Mouse (Mus musculus) heart, postnatal 36 days (tissue): ENCODE results near the gene Tmem179. TPM values are rescaled to one million over a fixed set of nuclear protein-coding genes. Genes with fewer than 3 reads are reported as not detected.

Experiments used
- DNase-seq, 2 experiments: peaks; one replicate each; pipeline ENCODE4 v3.0.0; 2021 to 2022
- intact Hi-C: fragments of 180-260 bp; cut with DNase I; formaldehyde crosslinking; loops from one replicate; pipeline ENCODE4 v1.15.1; 2025
- total RNA-seq, 2 experiments: library from RNA; stranded (reverse); gene quantifications; 2 replicates each; pipeline ENCODE4 v1.2.3; 2021

Gene Tmem179
- total RNA-seq, 2 experiments from 2014 or later = not detected

DNA sequence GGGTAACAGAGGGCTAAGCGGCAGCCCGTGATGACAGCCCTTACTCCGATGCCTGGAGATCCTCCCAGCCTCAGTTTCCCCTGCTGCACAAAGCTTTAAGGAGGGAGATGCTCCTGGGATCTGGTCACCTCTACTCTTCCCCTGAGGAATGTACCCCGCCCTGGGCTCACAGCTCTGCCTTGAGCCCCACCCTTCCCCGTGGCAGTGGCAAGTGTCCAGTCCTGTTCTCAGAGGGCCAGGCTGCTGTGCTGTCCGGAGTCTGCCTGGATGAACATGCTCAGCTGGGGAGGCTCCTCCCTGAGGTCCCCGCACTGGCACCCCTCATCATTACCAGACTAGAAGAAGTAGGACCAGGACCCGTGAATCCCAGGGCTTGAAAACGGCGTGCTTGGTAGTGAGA, 49.2 kb downstream of the Tmem179 start:
- intact Hi-C loops = no loop called here
- no peak for DNase-seq

DNA sequence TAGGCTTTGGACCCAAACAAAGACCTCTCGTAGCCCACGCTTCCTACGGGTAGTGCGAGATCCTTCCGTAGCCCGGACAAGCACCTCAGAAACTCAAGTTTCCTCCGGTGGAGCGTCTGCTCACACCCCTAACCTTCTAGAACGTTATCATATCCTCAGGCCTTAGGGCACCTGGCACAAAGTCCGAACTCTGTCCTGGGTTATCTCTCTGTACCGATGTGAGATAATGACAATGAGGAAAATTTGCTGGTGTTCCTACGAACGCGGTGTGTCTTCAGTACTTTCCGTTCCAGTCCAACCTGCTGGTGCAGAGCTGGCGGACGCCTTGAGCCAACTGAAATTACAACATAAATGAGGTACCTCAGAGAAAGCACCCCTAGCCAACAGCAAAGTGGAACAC, 50.6 kb downstream of the Tmem179 start:
- intact Hi-C loops = no loop called here
- no peak for DNase-seq

DNA sequence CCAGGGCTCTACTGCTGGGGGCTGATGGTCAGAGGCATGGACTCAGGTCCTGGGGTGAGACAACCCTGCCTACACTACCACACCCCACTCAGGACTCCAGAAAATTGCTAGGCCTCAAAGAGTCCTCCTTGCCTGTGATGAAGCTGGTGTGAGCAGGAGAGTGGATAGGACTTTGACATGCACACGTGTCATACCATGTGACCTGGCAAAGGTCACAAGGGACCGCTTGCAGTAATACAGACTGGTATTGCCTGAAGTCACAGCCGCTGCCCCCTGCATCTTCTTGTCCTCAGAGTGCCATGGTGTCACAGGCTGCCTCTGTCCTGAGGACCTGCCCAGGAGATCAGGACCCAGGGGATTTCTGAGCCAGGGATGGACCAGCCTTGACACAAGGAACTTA, 52.0 kb downstream of the Tmem179 start:
- intact Hi-C loops = no loop called here
- DNase-seq = no peak

DNA sequence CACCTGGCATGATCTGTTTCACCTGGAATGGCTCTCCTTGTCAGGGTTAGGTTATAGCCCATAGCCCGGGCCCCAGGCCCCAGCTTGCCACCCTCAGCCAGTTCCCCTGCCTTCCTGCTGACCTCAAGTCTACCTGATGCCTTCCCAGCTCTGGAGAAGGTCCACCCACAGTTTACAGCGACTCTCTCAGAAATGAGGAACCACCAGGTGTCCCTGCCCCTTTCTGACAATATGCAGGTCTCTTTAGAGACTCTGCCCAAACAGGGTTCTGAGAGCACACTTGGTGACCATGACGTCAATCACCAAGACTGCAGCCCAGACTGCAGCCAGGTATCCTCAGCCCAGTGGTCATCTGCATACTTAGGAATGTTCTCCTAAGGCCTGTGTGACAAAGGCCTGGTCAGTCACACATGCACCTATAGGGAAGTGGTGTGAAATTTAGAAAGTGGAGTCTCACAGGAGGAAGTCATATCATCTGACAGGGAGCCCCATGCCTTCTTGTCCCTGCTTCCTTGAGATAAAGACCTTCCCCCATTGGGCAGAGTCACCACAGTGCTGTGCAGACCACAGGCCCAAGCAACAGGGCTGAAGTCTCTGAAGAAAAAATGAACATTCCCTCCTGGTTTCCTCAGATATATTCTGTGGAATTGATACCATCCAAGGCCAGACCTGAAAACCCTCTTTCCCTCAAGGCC, 52.6 kb downstream of the Tmem179 start:
- no peak for DNase-seq
- intact Hi-C loops = no loop called here

DNA sequence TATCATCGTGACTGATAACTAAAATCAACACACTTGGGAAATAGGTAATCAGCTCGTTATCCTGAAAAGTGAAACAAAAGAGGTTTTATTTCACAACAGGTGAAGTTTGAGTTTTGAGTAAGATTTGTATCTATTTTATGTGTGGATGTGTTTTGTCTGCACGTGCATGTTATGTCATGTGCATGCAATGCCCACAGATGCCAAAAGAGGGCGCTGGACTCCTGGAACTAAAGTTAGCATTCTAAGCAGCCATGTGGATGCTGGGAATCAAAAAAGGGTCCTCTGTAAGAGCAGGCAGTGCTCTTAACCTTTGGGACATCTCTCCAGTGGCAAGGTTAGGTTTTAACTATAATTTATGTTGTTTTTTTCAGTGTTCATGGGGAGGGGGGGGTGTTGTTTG, 53.3 kb downstream of the Tmem179 start:
- no peak for DNase-seq
- intact Hi-C loops = no loop called here

DNA sequence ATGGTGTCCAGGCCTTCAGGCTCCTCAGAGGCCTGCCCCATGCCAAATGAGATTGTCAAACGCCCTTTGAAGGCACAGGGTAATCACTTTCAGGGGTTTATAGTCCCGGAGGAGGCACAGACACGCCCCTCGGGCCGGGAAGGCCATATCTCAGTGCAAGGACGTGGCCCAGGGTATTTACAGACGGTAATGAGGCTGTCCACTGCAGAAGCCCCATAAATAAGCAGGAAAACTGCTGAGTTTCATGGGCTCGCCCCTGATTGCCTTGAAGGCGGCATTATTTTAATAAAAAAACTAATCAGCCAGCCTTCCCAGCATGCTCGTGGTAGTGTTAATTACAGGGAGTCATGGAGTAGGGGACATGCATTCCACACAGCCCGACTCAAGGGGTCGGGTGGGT, 54.1 kb downstream of the Tmem179 start:
- DNase-seq = no peak
- intact Hi-C loops = no loop called here

DNA sequence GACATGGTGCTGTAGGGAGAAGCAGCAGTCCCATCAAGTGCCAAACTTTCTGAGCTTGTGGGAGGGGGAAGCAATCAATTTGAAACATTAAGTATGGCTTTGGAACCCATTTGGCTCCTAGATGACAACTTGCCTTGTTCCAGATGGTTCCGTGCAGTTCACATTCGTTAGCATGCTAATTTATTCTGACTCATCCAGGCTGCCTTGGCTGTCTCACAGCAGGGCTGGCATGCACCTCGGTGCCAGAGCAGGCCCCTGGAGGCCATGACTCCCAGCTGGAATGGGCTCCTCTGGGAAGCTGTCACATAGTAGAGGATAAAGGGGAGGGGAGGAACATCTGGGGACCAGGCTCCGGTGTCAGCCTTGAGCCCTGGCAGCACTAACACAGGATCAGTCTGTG, 58.7 kb downstream of the Tmem179 start:
- intact Hi-C loops = no loop called here
- DNase-seq = no peak

DNA sequence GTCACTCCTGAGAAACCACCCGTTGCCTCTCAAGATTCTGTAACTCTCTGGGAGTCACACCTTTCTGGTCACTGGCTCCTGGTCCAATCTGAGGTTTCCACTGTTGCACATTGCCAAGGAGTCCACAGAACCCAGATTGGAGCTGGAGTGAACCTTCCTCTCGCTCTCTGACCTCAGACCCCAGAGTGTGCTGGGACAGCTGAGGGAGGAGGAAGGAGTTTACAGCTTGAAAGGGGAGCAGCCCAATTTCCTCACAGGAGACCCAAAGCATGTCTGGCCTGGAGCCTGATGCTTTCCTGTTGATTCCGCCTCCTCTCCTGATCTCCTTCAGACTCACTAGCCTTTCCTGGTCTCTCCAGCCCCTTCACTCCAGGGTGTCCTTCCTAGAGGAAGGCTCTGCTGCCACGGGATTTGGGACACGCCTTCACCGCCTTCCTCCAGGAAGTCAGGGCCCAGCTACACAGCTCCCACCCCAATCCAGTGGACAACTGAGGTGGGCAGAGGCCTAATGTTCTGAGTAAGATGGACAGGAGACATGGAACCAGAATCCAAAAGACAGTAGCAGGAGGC, 60.3 kb downstream of the Tmem179 start:
- intact Hi-C loops = no loop called here
- peak; percentile 36 to 38 for DNase-seq

DNA sequence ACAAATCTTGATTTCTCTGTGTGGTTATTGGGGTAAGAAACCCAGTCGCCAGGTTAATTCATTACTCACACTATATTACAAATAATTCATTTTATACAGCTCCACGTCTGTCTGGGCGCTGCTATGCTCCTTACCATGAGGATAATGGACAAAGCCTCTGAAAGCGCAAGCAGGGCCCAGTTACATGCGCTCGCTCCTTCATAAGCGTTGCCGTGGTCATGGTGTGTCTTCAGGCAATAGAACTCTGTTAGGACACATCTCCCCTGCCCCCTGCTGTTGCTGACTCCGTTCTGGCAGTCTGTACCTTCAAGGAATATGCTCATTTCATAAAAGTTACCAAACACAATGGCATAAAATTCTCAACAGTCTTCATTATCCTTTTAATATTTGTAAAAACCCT, 64.7 kb downstream of the Tmem179 start:
- DNase-seq = no peak
- intact Hi-C loops = loop anchor here (1.0 to 5.0 kb wide), 2 partner anchors 120 to 307 kb away; no protein-coding TSS in a partner anchor

DNA sequence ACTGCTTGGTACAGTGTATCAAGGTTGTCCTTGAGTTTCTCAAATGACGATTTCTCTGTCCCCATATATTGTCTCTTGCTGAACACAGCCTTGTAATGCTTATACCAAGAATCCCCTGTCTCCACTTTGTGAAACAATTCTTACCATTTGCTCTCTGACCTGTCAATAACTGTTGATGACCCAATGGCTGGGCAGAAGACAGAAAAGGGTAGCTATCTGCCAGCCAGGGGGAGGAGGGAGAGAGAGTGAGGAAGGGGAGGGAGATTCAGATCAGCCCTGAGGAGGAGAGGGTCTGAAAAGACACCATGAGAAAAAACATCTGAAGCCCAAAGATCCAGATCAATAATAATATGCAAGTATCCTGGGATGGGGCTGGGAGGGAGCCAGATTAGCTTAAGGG, 65.2 kb downstream of the Tmem179 start:
- intact Hi-C loops = loop anchor here (1.0 to 5.0 kb wide), 2 partner anchors 119 to 306 kb away; no protein-coding TSS in a partner anchor
- no peak for DNase-seq

DNA sequence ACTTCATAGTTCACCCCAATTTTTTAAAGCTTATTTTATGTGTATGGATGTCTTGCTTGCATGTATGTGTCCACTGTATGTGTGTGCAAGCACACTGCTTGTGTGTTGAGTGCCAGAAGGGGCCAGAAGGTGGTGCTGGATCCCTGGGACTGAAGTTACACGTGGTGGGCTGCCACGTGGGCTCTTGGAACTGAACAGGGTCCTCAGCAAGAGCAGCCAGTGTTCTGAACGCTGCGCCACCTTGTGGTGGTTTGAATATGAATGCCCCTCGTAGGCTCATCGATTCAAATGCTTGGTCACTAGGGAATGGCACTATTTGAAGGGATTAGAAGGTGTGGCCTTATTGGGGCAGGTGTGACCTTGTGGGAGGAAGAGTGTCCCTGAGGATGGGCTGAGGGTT, 65.7 kb downstream of the Tmem179 start:
- intact Hi-C loops = loop anchor here (1.0 to 5.0 kb wide), 2 partner anchors 119 to 306 kb away; no protein-coding TSS in a partner anchor
- DNase-seq = peak in 1 of 2 experiments; percentile 53

Other genes starting within 250 kb of the Tmem179 start
- gene A530016L24Rik, start 27.3 kb downstream of the Tmem179 start, total RNA-seq = 10 to 100 TPM; 26.0 to 29.9 TPM
- 10 to 100 TPM; 16.6 to 23.9 TPM for gene Inf2, start 72.0 kb upstream of the Tmem179 start, total RNA-seq
- gene Adssl1, start 103.3 kb upstream of the Tmem179 start, total RNA-seq = 100 to 1,000 TPM; 162 to 165 TPM
- 10 to 100 TPM; 29.4 to 31.0 TPM for gene Siva1, start 127.9 kb upstream of the Tmem179 start, total RNA-seq
- gene Akt1, start 158.1 kb upstream of the Tmem179 start, total RNA-seq = 100 to 1,000 TPM; 184 to 212 TPM
- gene Zbtb42, start 162.1 kb upstream of the Tmem179 start, total RNA-seq = 1 to 10 TPM; 4.7 to 5.7 TPM
- 10 to 100 TPM in 1 of 2 experiments, 1 to 10 TPM in 1; 9.2 to 11.3 TPM for gene Cep170b, start 203.7 kb upstream of the Tmem179 start, total RNA-seq
- 1 to 10 TPM; 6.1 to 8.9 TPM for gene Pld4, start 243.9 kb upstream of the Tmem179 start, total RNA-seq